Mouse (Mus musculus) embryonic facial prominence, embryonic 12.5 days (tissue): ENCODE measurements around the gene Zbtb22. TPM values are rescaled to one million over a fixed set of nuclear protein-coding genes. Genes with fewer than 3 reads are reported as not detected.
A peak's percentile ranks its signal among the peaks of the same experiment; 100 is the strongest.
"Not testable (repeated sequence)": the region's sequence is repeated elsewhere in the genome, so short reads cannot be mapped to it uniquely, and the experiment has no call there.

Source experiments
- ATAC-seq: fragments of 200-750 bp; cut with Nextera tagmentation; 2 replicates; pipeline ENCODE4 v1.8.0; 2017; ENCODE audit not compliant: insufficient number of reproducible peaks, insufficient read depth, low FRiP score, low TSS enrichment
- H3K27ac ChIP-seq: fragments of 300-500 bp; sonication (generic); 2 replicates; pipeline ENCODE4 v1.5.1; 2016; ENCODE audit warnings: mild to moderate bottlenecking
- H3K27me3 ChIP-seq: fragments of 300-500 bp; sonication (generic); 2 replicates; pipeline ENCODE4 v1.6.1; 2016; ENCODE audit warnings: mild to moderate bottlenecking, moderate library complexity
- H3K36me3 ChIP-seq: fragments of 300-500 bp; sonication (generic); 2 replicates; pipeline ENCODE4 v1.6.1; 2016; ENCODE audit warnings: mild to moderate bottlenecking
- H3K4me1 ChIP-seq: fragments of 300-500 bp; sonication (generic); 2 replicates; pipeline ENCODE4 v1.6.1; 2016
- H3K4me2 ChIP-seq: fragments of 300-500 bp; sonication (generic); replicated peaks from 2 replicates; pipeline ENCODE4 v1.6.1; 2016; ENCODE audit warnings: mild to moderate bottlenecking, moderate library complexity
- H3K4me3 ChIP-seq: fragments of 300-500 bp; sonication (generic); 2 replicates; pipeline ENCODE4 v1.5.1; 2016; ENCODE audit warnings: mild to moderate bottlenecking
- H3K9ac ChIP-seq: fragments of 300-500 bp; sonication (generic); 2 replicates; pipeline ENCODE4 v1.6.1; 2016; ENCODE audit warnings: mild to moderate bottlenecking, moderate library complexity
- H3K9me3 ChIP-seq: fragments of 300-500 bp; sonication (generic); 2 replicates; pipeline ENCODE4 v1.6.1; 2016; ENCODE audit warnings: mild to moderate bottlenecking, moderate library complexity
- WGBS: fragments of 180-500 bp; shearing (Covaris S2); methylation state at CpG from one replicate; pipeline ENCODE4 v1.1.7; 2016; 5-methylcytosine and 5-hydroxymethylcytosine counted together
- polyA plus RNA-seq: library from polyadenylated mRNA; unstranded; fragments of >200 nt; fragmentation: Nextera tagmentation; extraction: Ambion mirVana; gene quantifications from 2 replicates; pipeline ENCODE4 v1.2.1, GENCODE M21; 2016

Gene Zbtb22
- polyA plus RNA-seq, 1 experiment from 2014 or later: 21.9 TPM

GRCm38 (mm10) chr17:33952015-33952414, 36.3 kb downstream of the Zbtb22 start:
- Histone ChIP-seq H3K4me1 (peaks cover 54% of the 10 kb centered on the region), H3K36me3 (peaks cover 56% of the 10 kb centered on the region), H3K9ac (peak overlapping the region; percentile 67; the same call in 1 of the 2 replicates), H3K4me3 (peak overlapping the region; percentile 44; the same call in 1 of the 2 replicates), H3K4me2 (peak overlapping the region; percentile 87), H3K27ac (peak overlapping the region; percentile 93; the same call in 1 of the 2 replicates)
- WGBS: 81% methylated on average over 13 of the region's 13 CpGs
- not testable (repeated sequence) for ATAC-seq, H3K27me3 ChIP-seq, H3K9me3 ChIP-seq

GRCm38 (mm10) chr17:33952879-33953278, 37.2 kb downstream of the Zbtb22 start:
- Histone ChIP-seq H3K4me1 (peaks cover 56% of the 10 kb centered on the region), H3K36me3 (peaks cover 49% of the 10 kb centered on the region), H3K9ac (peak overlapping the region; percentile 41; the same call in 1 of the 2 replicates), H3K4me2 (peak overlapping the region; percentile 7; the same call in 1 of the 2 replicates), H3K27me3 (no peaks in the 10 kb centered on the region), H3K4me3 (no peak overlapping the region), H3K27ac (no peak overlapping the region), H3K9me3 (no peaks in the 10 kb centered on the region)
- ATAC-seq: no peak
- 84% methylated on average over 4 of the region's 4 CpGs for WGBS

- Histone ChIP-seq H3K36me3 (peaks cover 46% of the 10 kb centered on the region), H3K9me3 (no peaks in the 10 kb centered on the region), H3K4me3 (no peak overlapping the region), H3K4me1 (peaks cover 56% of the 10 kb centered on the region), H3K4me2 (peak overlapping the region; percentile 95), H3K27me3 (no peaks in the 10 kb centered on the region), H3K27ac (no peak overlapping the region), H3K9ac (no peak overlapping the region)
- WGBS: 80% methylated on average over 3 of the region's 3 CpGs
- ATAC-seq: no peak
These were observed 37.6 kb downstream of the Zbtb22 start for GRCm38 (mm10) chr17:33953310-33953709.

DNA sequence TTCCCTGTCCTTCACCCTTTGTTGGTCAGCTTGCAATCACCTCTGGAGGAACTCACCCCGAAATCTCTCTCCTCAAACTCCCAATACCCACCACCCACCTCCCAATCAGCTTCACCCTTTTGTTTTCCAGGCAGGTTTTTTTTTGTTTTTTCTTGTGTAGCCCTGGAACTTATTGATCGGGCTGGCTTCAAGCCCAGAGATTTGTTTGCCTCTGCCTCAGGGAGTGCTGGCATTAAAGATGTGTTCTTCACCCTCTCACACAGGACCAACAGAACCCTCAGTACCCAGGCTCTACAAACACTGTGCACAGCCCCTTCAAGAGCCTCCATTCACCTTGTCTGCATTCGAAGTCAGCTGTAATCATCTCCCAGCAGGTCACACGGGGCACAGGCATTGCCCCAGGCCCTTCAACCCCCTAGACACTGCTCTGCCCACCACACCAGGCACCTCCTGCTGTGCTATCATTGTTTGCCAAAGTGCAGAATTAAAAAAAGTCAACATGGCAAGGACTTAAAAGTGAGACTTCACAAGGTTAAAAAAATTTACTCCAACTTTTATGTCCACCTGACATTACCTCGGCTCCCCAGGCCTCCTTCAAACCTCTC, 38.4 kb downstream of the Zbtb22 start:
- peaks cover 46% of the 10 kb centered on the region for H3K36me3 ChIP-seq

GRCm38 (mm10) chr17:33954646-33955554, 39.2 kb downstream of the Zbtb22 start:
- Histone ChIP-seq H3K36me3 (peaks cover 46% of the 10 kb centered on the region), H3K4me2 (peak overlapping the region; percentile 95), H3K27me3 (no peaks in the 10 kb centered on the region), H3K9ac (peak overlapping the region; percentile 90), H3K9me3 (no peaks in the 10 kb centered on the region), H3K27ac (peak overlapping the region; percentile 94), H3K4me3 (peak overlapping the region; percentile 68), H3K4me1 (peaks cover 54% of the 10 kb centered on the region)
- WGBS: under 1% methylated on average over 33 of the region's 33 CpGs
- peak; percentile 5; the same call in 1 of the 2 replicates for ATAC-seq

More for the DNA sequence above, 38.4 kb downstream of the Zbtb22 start:
- H3K27me3 ChIP-seq: no peaks in the 10 kb centered on the region
- H3K27ac ChIP-seq: peak overlapping the region; percentile 94
- ATAC-seq: no peak
- peak overlapping the region; percentile 95 for H3K4me2 ChIP-seq
- H3K9ac ChIP-seq: peak overlapping the region; percentile 90
- peaks cover 56% of the 10 kb centered on the region for H3K4me1 ChIP-seq
- 33% methylated on average over 5 of the region's 5 CpGs for WGBS
- no peaks in the 10 kb centered on the region for H3K9me3 ChIP-seq
- H3K4me3 ChIP-seq: peak overlapping the region; percentile 68

DNA sequence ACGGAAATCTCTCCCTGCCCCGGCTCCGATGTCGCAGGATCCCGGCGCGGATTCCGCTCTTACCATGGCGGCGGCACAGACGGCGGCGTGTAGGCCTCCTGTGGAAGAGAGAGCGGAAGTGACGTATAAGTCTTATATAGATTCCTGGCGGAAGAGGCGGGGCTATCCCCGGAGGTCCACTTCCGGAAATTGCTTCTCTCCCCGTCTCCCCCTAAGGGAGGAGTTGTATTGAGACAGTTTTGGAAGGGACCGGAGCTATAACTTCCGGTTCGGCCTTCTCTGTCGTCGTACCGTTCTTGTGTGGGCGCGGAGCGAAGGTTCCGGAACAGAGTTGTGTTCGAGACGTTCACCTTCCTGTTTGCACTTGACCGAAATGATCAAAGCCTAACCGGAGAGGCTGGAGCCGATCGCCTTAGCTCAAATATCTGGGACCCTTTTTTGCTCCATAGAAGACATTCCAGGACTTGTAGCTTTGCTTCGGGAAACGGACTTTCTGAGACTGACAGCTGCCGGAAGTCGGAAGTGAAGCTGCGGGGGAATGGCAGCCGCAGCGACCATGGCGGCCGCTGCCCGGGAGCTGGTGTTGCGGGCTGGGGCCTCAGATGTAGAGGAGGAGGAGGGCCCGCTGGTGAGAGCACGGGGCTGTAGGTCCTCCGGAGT, 40.0 kb downstream of the Zbtb22 start, which contains the start of the genes Vps52 and Rps18:
TSS of gene Vps52 (plus strand) at position 258 of the 660 bp plus-strand sequence.
TSS of gene Rps18 (minus strand) at position 447 of the 660 bp plus-strand sequence.
- Histone ChIP-seq H3K27ac (peak within 1 kb of the TSS; percentile 94), H3K36me3 (peaks cover 49% of the 10 kb centered on the region), H3K9ac (peak within 1 kb of the TSS; percentile 90), H3K9me3 (no peaks in the 10 kb centered on the region), H3K27me3 (no peaks in the 10 kb centered on the region), H3K4me1 (peaks cover 46% of the 10 kb centered on the region), H3K4me3 (peak within 1 kb of the TSS; percentile 68), H3K4me2 (peak within 1 kb of the TSS; percentile 95)
- under 1% methylated on average over 50 of the region's 50 CpGs for WGBS
- ATAC-seq: peak; percentile 76

DNA sequence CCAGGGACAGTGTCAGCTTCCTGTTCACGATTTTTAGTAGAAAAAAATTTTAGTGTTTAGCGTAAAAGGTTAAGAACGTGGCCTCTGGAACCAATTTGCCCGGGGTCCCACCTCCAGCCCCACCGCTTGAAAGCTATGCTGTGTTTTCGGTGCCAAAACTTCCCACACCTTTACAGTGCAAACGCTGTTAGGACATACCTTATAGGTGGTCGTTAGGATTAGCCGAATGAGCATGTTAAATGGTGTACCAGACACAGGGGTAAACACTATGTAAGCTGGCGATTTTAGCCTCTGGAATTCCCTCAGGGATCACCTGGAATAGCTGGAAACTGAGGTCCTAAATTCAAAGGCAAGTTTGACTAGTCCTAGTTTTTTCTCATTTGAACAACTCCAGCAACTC, 40.6 kb downstream of the Zbtb22 start:
- H3K9ac ChIP-seq: peak overlapping the region; percentile 67
- peaks cover 40% of the 10 kb centered on the region for H3K4me1 ChIP-seq
- WGBS: 7% methylated on average over 10 of the region's 10 CpGs
- H3K4me3 ChIP-seq: peak overlapping the region; percentile 68
- no peak for ATAC-seq
- peaks cover 56% of the 10 kb centered on the region for H3K36me3 ChIP-seq
- H3K4me2 ChIP-seq: peak overlapping the region; percentile 95
- H3K27ac ChIP-seq: peak overlapping the region; percentile 73
- H3K9me3 ChIP-seq: no peaks in the 10 kb centered on the region
- H3K27me3 ChIP-seq: no peaks in the 10 kb centered on the region

DNA sequence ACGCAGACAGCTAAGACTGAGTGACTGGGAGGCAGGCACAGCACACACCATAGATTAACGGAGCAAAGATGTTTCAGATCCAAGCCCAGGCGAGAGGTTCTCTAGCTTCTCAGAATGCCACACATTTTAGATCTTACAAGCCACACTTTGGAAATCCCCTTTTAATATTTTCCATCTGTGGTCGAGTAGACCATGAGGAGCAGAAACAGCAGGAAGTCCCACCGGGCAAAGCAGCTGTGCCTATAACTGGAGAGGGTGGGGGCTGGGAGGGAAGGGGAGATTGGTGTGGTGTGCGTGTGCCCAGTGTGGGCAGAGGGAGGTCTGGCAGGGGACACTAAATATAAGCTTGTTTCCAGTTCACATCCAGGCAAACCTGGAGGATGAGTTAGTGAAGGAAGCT, 41.8 kb downstream of the Zbtb22 start:
- peaks cover 59% of the 10 kb centered on the region for H3K36me3 ChIP-seq
- 70% methylated on average over 6 of the region's 6 CpGs for WGBS
- ATAC-seq: no peak

DNA sequence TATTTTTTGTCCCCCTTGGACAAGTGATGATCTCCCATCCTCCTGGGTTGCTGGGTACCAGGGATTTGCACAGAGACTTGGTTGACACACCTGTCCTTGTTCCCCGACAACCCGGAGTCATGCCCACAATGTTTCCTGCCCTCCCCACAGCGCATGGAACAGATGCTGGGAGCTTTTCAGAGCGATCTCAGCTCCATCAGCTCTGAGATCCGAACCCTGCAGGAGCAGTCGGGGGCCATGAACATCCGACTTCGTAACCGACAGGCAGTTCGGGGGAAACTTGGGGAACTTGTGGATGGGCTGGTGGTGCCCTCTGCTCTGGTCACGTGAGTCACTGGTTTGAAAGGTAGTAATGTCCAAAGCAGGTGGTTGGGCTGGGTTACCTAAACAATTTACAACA, 42.7 kb downstream of the Zbtb22 start:
- Histone ChIP-seq H3K4me3 (no peak overlapping the region), H3K4me1 (peaks cover 20% of the 10 kb centered on the region), H3K9ac (no peak overlapping the region), H3K4me2 (no peak overlapping the region), H3K36me3 (peaks cover 59% of the 10 kb centered on the region), H3K27ac (no peak overlapping the region), H3K27me3 (no peaks in the 10 kb centered on the region), H3K9me3 (no peaks in the 10 kb centered on the region)
- 97% methylated on average over 11 of the region's 11 CpGs for WGBS
- no peak for ATAC-seq

More for the DNA sequence above, 41.8 kb downstream of the Zbtb22 start:
- no peak overlapping the region for H3K27ac ChIP-seq
- H3K4me2 ChIP-seq: no peak overlapping the region
- H3K27me3 ChIP-seq: no peaks in the 10 kb centered on the region
- H3K4me1 ChIP-seq: peaks cover 30% of the 10 kb centered on the region
- H3K9me3 ChIP-seq: no peaks in the 10 kb centered on the region
- H3K4me3 ChIP-seq: no peak overlapping the region
- H3K9ac ChIP-seq: no peak overlapping the region

- WGBS: 94% methylated on average over 13 of the region's 13 CpGs
- Histone ChIP-seq H3K27me3 (no peaks in the 10 kb centered on the region), H3K27ac (no peak overlapping the region), H3K9ac (no peak overlapping the region), H3K4me2 (no peak overlapping the region), H3K4me1 (peaks cover 13% of the 10 kb centered on the region), H3K4me3 (no peak overlapping the region), H3K36me3 (peaks cover 59% of the 10 kb centered on the region), H3K9me3 (no peaks in the 10 kb centered on the region)
- no peak for ATAC-seq
These were observed 43.4 kb downstream of the Zbtb22 start for GRCm38 (mm10) chr17:33959135-33959534.

DNA sequence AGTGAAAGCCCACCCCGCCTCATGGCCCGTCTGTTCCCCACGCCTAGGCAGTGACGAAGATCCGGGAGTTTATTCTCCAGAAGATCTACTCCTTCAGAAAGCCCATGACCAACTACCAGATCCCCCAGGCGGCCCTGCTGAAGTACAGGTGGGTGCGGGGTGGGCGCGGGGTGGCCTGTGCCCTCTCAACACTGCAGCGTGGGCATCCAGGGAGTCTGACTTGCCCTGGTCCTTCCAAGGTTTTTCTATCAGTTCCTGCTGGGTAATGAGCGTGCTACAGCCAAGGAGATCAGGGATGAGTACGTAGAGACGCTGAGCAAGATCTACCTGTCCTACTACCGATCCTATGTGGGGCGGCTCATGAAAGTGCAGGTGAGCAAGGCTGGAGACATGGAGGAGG, 44.2 kb downstream of the Zbtb22 start:
- H3K9me3 ChIP-seq: no peaks in the 10 kb centered on the region
- WGBS: 89% methylated on average over 15 of the region's 15 CpGs

More for the DNA sequence above, 44.2 kb downstream of the Zbtb22 start:
- H3K4me1 ChIP-seq: peaks cover 8% of the 10 kb centered on the region
- ATAC-seq: no peak
- no peak overlapping the region for H3K27ac ChIP-seq
- peaks cover 61% of the 10 kb centered on the region for H3K36me3 ChIP-seq
- H3K4me3 ChIP-seq: no peak overlapping the region
- H3K9ac ChIP-seq: no peak overlapping the region
- no peaks in the 10 kb centered on the region for H3K27me3 ChIP-seq
- no peak overlapping the region for H3K4me2 ChIP-seq
